Mouse (Mus musculus): Measurements from ENCODE around the gene Pakap. TPM values are rescaled to one million over a fixed set of nuclear protein-coding genes. Genes with fewer than 3 reads are reported as not detected.
A peak's percentile ranks its signal among the peaks of the same experiment; 100 is the strongest.

The Pakap gene
- polyA plus RNA-seq, 1 experiment: 0.38 TPM

GRCm38 (mm10) chr4:57813576-57813945 lies 245.6 kb downstream of the Pakap start:
- no peaks in the 10 kb centered on the region for H3K36me3 ChIP-seq (ENCODE audit: control insufficient read depth, insufficient read depth, low read length)
- WGBS: 7% methylated on average over 4 of the region's 4 CpGs
- H3K27ac ChIP-seq (ENCODE audit: control insufficient read depth, insufficient read depth, low read length): peak overlapping the region; percentile 97
- H3K4me3 ChIP-seq (ENCODE audit: control insufficient read depth, insufficient read depth, low read length): no peak overlapping the region
- peaks cover 32% of the 10 kb centered on the region for H3K4me1 ChIP-seq (replicated peaks; ENCODE audit: control insufficient read depth, insufficient read depth, low read length)
- TF ChIP-seq POLR2A (IDR thresholded peaks at IDR 0.05; ENCODE audit: control insufficient read depth, extremely low read depth, insufficient read depth, low read length, poor library complexity) (no peak), CTCF (IDR thresholded peaks at IDR 0.05; ENCODE audit: borderline replicate concordance, control insufficient read depth, extremely low read depth, insufficient read depth, low read length, poor library complexity) (no peak)
- H3K27me3 ChIP-seq (ENCODE audit: control insufficient read depth, insufficient read depth, low read length): no peaks in the 10 kb centered on the region
- DNase-seq: peak; percentile 76

DNA sequence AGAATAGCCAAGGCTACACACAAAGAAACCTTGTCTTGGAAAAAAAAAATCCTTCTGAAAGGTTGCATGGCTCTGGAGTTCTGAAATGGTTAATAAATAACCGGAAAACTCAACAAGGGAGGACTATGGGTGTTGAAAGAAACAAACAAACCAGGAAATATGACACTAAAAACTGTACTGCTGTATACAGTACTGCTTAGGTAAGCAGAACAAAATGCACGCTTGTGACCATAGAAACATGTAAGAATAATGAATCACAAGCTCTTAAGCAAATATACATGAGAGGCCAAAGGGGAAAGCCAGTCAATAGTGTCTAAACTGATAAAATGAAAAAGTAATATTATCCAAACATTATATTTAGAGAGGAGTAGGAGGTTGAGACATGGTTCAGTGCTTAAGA lies 247.4 kb downstream of the Pakap start:
- Histone ChIP-seq H3K27me3 (ENCODE audit: control insufficient read depth, insufficient read depth, low read length) (no peaks in the 10 kb centered on the region), H3K4me3 (ENCODE audit: control insufficient read depth, insufficient read depth, low read length) (no peak overlapping the region), H3K4me1 (replicated peaks; ENCODE audit: control insufficient read depth, insufficient read depth, low read length) (peaks cover 30% of the 10 kb centered on the region), H3K36me3 (ENCODE audit: control insufficient read depth, insufficient read depth, low read length) (no peaks in the 10 kb centered on the region), H3K27ac (ENCODE audit: control insufficient read depth, insufficient read depth, low read length) (no peak overlapping the region)
- WGBS: 97% methylated on average over 2 of the region's 2 CpGs
- TF ChIP-seq POLR2A (IDR thresholded peaks at IDR 0.05; ENCODE audit: control insufficient read depth, extremely low read depth, insufficient read depth, low read length, poor library complexity) (no peak), CTCF (IDR thresholded peaks at IDR 0.05; ENCODE audit: borderline replicate concordance, control insufficient read depth, extremely low read depth, insufficient read depth, low read length, poor library complexity) (no peak)
- no peak for DNase-seq

- over 99% methylated on average over 8 of the region's 8 CpGs for whole genome bisulfite sequencing
- DNase-seq: no peak
- Histone ChIP-seq H3K4me1 (replicated peaks; ENCODE audit: control insufficient read depth, insufficient read depth, low read length) (peaks cover 31% of the 10 kb centered on the region), H3K27me3 (ENCODE audit: control insufficient read depth, insufficient read depth, low read length) (no peaks in the 10 kb centered on the region), H3K36me3 (ENCODE audit: control insufficient read depth, insufficient read depth, low read length) (no peaks in the 10 kb centered on the region), H3K4me3 (ENCODE audit: control insufficient read depth, insufficient read depth, low read length) (no peak overlapping the region), H3K27ac (ENCODE audit: control insufficient read depth, insufficient read depth, low read length) (no peak overlapping the region)
- no peak for TF ChIP-seq POLR2A (IDR thresholded peaks at IDR 0.05; ENCODE audit: control insufficient read depth, extremely low read depth, insufficient read depth, low read length, poor library complexity)
- TF ChIP-seq CTCF (IDR thresholded peaks at IDR 0.05; ENCODE audit: borderline replicate concordance, control insufficient read depth, extremely low read depth, insufficient read depth, low read length, poor library complexity): no peak
These were observed 248.2 kb downstream of the Pakap start for GRCm38 (mm10) chr4:57816146-57816545.

GRCm38 (mm10) chr4:57820839-57821374 lies 252.9 kb downstream of the Pakap start:
- Histone ChIP-seq H3K27ac (ENCODE audit: control insufficient read depth, insufficient read depth, low read length) (no peak overlapping the region; the same call in 1 of the 2 replicates), H3K36me3 (ENCODE audit: control insufficient read depth, insufficient read depth, low read length) (no peaks in the 10 kb centered on the region), H3K4me3 (ENCODE audit: control insufficient read depth, insufficient read depth, low read length) (no peak overlapping the region), H3K27me3 (ENCODE audit: control insufficient read depth, insufficient read depth, low read length) (no peaks in the 10 kb centered on the region), H3K4me1 (replicated peaks; ENCODE audit: control insufficient read depth, insufficient read depth, low read length) (peaks cover 25% of the 10 kb centered on the region)
- TF ChIP-seq CTCF (IDR thresholded peaks at IDR 0.05; ENCODE audit: borderline replicate concordance, control insufficient read depth, extremely low read depth, insufficient read depth, low read length, poor library complexity): no peak
- no peak for TF ChIP-seq POLR2A (IDR thresholded peaks at IDR 0.05; ENCODE audit: control insufficient read depth, extremely low read depth, insufficient read depth, low read length, poor library complexity)
- 92% methylated on average over 24 of the region's 24 CpGs for WGBS
- DNase-seq: no peak

DNA sequence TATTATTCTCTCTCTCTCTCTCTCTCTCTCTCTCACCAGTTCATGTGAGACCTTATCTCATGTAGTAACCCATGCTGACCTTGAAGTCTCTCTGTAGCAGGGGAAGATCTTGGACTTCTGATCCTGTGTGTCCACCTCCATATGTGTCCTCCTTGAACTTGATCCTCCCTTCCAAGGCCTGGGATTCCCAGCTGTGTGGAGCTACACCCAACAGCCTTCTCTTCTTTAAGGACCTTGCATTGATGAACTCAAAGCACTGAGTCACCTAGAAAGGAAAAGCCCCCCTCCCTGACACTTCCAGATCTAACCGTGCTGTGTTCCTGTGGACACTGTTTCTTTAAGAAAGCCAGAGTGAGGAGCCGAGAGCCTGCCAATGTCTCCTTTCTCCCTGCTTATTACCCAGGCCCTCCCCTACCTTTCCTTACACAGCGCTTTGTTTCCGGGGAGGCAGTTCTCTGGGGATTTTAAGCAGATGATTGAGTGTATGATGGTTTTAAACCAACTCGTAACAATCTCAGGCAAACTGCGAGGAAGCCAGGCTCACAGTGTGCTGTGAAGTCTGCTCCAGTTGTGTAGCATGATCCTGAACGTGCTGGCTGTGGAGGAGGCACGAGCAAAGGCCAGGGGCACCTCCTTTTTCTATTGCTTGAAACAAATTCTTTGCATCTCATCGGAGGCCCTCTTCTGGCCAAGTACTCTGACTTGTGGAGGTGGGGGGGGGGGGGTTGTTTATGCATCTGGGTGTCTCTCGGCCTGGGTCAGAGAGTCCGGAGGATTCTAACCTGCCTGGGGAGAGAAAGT lies 253.8 kb downstream of the Pakap start:
- no peak for TF ChIP-seq POLR2A (IDR thresholded peaks at IDR 0.05; ENCODE audit: control insufficient read depth, extremely low read depth, insufficient read depth, low read length, poor library complexity)
- 0 out of 2 replicates have a peak, but pooled peaks have one; percentile 14 for TF ChIP-seq CTCF (IDR thresholded peaks at IDR 0.05; ENCODE audit: borderline replicate concordance, control insufficient read depth, extremely low read depth, insufficient read depth, low read length, poor library complexity)
- peaks cover 25% of the 10 kb centered on the region for H3K4me1 ChIP-seq (replicated peaks; ENCODE audit: control insufficient read depth, insufficient read depth, low read length)
- no peaks in the 10 kb centered on the region for H3K27me3 ChIP-seq (ENCODE audit: control insufficient read depth, insufficient read depth, low read length)
- no peaks in the 10 kb centered on the region for H3K36me3 ChIP-seq (ENCODE audit: control insufficient read depth, insufficient read depth, low read length)
- 41% methylated on average over 11 of the region's 11 CpGs for WGBS
- peak overlapping the region; percentile 86 for H3K27ac ChIP-seq (ENCODE audit: control insufficient read depth, insufficient read depth, low read length)
- no peak for DNase-seq
- no peak overlapping the region for H3K4me3 ChIP-seq (ENCODE audit: control insufficient read depth, insufficient read depth, low read length)

DNA sequence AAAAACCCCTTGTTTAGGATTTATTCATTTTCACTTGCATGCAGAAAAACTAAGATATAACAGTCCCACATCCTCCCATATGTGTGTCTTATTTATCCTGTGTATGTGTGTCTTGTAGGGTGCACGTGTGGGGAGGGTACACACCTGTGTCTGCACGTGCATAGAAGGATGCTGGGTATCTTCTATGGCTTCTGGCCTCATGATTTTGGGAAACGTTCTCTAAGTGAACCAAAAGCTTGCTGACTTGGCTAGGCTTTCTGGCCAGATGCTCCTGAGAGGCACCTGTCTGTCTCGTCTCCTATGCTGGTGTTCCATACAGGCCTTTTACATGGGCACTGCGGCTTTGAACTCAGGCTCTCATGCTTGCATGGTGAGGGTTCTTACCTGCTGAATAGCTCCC lies 254.7 kb downstream of the Pakap start:
- Histone ChIP-seq H3K4me3 (ENCODE audit: control insufficient read depth, insufficient read depth, low read length) (no peak overlapping the region), H3K27me3 (ENCODE audit: control insufficient read depth, insufficient read depth, low read length) (no peaks in the 10 kb centered on the region), H3K4me1 (replicated peaks; ENCODE audit: control insufficient read depth, insufficient read depth, low read length) (peaks cover 25% of the 10 kb centered on the region), H3K36me3 (ENCODE audit: control insufficient read depth, insufficient read depth, low read length) (no peaks in the 10 kb centered on the region), H3K27ac (ENCODE audit: control insufficient read depth, insufficient read depth, low read length) (peak overlapping the region; percentile 86)
- no peak for TF ChIP-seq CTCF (IDR thresholded peaks at IDR 0.05; ENCODE audit: borderline replicate concordance, control insufficient read depth, extremely low read depth, insufficient read depth, low read length, poor library complexity)
- TF ChIP-seq POLR2A (IDR thresholded peaks at IDR 0.05; ENCODE audit: control insufficient read depth, extremely low read depth, insufficient read depth, low read length, poor library complexity): no peak
- WGBS: 43% methylated on average over 5 of the region's 5 CpGs
- peak; percentile 65 for DNase-seq

All from thymus, adult 2 months (tissue).